Mouse (Mus musculus) retina, postnatal 1 day (tissue): ENCODE measurements around the gene Gm45521.
"Not testable (repeated sequence)": the region's sequence is repeated elsewhere in the genome, so short reads cannot be mapped to it uniquely, and the experiment has no call there.

ENCODE experiments used
- DNase-seq: peaks from one replicate; pipeline ENCODE4 v3.0.0-alpha.2; 2012

The Gm45521 gene

DNA sequence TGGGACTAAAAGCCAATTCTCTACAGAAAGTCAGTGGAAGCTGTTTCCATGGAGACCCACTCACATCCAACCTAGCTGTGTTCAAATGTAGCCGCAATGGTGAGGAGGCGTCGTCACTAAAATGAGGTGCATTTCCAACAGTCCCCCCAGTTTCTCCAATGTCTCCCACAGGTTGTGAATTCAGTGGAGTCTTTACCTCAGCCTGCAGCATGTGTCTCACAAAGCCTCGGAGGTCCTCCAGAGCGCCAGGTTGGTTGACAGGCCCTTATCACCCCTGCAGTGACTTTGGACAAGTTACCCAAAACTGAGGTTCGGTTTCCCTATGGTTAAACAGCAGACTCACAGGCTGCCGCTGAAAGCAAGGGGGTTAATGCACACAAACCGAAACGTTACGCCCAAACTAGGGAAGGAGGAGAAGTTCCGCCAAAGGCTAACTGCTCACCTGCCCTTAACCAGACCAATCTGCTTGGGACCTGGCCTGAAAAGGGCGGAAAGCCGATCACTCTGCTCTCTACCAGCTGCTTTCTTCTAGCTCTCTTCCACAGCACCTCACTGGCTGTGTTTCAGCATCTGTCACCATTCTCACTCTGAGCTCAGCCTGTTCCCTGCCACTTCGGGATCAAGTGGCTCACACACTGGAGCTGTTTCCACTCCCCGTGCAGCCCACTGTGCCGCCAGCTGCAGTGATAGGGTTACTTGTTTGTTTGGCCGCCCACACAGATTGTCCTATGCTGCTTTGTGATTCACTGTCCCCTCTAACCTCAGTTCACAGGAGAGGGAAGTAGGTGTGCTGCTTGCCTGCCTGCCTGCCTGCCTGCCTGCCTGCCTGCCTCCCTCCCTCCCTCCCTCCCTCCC is 44.0 kb downstream of the Gm45521 start:
- no peak for DNase-seq

DNA sequence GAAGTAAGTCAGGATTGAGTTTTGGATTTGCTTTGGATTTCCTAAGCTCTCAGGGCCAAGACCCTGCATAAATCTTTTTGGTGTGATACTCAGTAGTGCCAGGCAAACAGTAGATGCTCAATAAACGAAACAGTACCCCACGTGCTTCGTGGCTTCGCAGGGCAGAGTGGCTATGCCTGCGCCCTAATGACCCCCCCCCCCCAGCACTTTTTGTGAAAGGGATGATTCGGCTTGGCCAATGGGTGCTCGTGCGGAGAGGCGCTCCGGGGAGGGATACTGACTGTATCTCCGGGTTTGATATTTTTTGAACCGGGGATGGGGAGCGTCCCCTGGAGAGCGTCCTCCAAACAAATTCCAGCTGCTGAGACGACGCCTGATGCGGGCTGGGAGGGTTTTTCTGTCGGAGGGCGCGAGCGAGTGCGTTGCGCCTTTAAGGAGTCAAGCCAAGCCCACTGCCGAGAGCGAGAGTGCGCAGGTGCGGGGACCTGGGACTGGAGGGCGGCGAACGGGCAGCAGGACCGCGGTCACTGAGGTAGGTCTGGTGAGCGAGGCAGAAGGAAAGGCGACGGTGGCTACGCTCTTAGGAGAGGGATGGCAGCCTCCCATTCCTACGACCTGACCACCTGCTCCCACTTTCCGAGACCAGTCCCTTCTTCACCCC is 45.5 kb downstream of the Gm45521 start, which contains the start of gene Abhd6:
Gene Abhd6, plus strand, starts transcription at position 471 of the 661 bp plus-strand sequence.
- DNase-seq, result peak; percentile 91

DNA sequence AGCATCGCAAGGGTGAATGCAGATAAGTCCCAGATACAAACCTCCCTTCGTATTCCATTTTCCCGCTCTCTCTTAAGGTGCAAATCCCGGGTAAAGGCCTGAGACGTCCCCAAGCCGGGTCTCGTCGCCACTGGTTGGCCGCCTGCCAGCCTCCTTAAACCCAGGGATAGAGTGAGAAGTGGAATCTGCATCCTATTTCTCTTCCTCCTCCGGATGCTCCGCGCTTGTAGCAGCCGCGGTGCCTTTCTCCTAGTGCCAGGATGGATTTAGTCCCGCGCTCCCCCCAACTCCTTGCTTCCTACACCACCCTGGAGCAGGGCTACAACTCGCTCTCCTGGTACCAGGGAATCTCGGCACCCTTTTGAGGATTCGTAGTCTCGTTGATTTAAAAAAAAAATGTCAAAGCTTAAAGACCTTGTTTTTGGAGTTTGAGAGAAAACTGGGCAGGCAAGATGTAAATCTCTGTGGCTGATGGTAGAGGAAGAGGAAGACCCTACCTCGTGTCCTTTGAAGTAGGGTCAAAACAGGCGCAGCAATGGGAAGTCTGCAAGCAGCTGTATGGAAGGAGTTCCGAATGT is 46.1 kb downstream of the Gm45521 start:
- DNase-seq, result no peak

DNA sequence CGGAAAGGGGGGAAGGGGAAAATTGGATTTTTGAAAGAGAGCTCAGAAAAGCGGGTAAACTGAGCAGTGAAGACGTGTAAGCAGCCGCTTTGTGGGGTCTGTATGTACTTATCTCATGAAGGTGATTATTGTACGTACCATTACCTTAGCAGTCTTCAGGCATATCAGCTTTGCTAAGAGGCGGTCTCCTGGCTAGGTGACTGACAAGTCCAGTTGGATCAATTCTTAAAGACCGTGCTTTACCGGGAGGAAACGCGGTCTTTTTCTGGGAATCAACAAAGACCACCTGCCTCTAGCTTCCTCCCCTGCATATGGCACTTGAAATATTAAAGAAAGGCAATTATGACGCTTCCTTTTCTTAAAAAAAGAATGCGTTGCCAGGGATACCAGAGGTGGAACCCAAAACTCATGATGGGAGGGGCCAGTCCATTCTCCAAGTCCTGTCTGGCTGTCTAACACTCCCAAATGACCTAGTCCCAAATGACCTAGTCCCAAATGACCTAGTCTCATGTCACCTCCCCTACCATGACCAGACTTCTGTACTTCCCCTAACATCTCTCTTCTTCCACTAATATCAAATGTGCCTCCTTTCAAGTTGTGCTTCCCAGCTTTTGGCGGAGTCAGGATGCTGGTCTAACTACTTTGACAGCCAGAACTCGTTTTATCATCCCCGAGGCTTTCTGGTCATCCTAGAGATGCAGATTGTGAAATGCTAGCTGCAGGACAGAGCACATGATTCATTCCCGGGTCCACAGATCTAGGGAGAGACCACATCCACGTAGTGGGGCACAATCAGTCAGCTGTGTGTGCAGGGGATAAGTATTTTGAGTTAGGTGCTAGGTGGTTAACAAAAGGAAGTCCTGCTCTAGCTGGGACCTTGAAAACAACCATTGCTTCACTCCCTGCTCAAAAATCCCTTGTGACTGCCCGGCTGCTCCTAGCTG is 46.9 kb downstream of the Gm45521 start:
- DNase-seq, result no peak

DNA sequence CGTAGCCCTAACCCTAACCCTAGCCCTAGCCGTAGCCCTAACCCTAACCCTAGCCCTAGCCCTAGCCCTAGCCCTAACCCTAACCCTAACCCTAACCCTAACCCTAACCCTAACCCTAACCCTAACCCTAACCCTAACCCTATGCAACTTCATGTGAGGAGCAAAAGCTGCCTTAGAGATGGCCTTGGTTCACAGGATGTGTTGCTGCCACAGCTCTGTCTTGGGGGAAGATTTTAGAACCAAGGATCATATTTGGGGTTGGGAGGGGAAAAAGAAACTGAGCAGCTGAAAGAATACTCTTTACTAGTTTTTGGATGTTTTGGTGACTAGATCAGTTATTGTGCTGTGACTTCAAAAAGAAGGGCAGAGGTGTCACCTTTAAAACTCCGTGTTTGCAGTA is 49.0 kb downstream of the Gm45521 start:
- DNase-seq, result not testable (repeated sequence)

DNA sequence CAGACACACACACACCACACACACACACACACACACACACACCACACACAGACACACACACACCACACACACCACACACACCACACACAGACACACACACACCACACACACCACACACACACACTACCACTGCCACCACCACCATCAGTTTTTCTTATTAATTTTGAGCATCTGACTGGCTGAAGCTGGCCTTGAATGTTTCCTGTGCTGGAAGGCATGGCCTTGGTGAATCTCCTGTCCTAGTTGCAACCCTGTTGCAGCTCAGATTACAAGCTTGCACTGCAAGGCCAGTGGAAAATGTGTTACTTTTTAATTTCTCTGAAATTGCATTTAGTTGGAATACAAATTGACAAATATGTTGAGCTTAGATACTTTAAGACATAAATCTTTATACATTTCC is 50.0 kb downstream of the Gm45521 start:
- DNase-seq, result no peak

DNA sequence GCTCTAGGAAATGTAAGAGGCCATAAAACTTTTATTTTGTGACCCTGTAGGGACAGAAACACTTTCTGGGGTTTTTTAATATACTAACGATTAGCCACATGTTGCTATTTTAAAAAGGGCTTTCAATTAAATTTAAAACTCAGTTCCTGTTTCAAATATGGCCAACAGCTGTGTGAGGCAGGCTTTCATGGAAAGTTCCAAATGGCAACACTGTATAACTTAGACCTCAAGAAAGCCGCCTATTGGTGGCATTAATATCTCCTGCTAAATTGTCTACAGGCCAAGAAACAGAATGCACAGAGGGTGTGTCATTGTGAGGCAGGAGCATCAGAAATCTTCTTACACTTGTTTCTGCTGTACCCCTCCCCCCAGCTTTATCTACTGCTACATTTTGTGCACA is 50.4 kb downstream of the Gm45521 start:
- no peak for DNase-seq

DNA sequence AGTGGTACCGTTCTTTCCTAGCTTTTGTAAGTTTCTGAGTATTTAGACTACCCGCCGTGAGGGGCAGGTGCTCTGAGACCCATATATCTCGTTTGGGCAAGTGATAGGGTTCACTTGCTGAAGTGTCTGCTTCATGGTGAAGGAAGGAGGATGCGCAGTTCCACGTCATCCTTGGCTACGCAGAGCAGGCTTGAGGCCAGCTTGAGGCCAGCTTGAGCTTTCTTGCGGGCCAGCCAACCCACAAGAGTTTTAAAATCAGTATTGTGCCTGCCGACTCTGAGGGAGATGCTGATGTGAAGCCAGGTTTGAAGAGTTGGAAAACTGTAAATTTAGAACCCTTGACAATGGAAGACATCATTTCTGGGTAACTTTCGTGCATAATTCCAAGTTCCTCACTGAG is 50.8 kb downstream of the Gm45521 start:
- no peak for DNase-seq
